Mouse (Mus musculus): ENCODE results near the gene Tinf2. TPM values are rescaled to one million over a fixed set of nuclear protein-coding genes. Genes with fewer than 3 reads are reported as not detected.

Tinf2 gene
- polyA plus RNA-seq, 1 experiment, result 26.8 TPM

DNA sequence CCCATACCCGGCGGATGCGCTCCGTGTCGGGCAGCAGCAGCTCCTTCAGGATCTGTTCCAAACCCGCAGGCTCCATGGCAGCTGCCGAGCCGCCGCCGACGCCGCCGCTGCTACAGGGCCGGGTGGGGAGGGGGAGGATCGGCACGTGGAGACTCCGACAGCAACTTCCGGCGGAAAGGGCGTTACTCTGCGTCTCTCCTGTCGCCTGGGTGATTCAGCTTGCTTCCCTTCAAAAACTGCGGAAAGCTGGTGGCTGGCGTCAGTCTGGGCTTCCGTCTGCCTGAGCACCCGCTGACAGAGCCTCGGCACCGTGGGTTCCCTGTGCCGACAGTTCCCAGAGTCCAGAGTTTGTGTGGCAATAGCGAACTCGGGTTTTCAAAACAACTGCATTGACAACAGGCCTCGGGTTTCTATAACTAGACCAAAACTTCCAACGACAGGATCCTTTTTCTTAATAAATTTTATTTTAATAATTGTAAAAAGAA, 46.1 kb downstream of the Tinf2 start, which contains the start of gene Ipo4:
Ipo4 (minus strand) TSS at position 435 of the 485 bp plus-strand sequence.
- Histone ChIP-seq H3K27ac (ENCODE audit: control insufficient read depth, insufficient read depth, low read depth, low read length) (peak within 1 kb of the TSS; percentile 73), H3K27me3 (ENCODE audit: control insufficient read depth, insufficient read depth, low read length) (no peaks in the 10 kb centered on the region), H3K36me3 (ENCODE audit: control insufficient read depth, insufficient read depth, low read length) (peaks cover 4% of the 10 kb centered on the region), H3K4me3 (ENCODE audit: control insufficient read depth, low read depth, low read length) (peak within 1 kb of the TSS; percentile 95), H3K4me1 (ENCODE audit: control insufficient read depth, insufficient read depth, low read length) (peaks cover 6% of the 10 kb centered on the region)
- TF ChIP-seq CTCF (IDR thresholded peaks at IDR 0.05; ENCODE audit: control insufficient read depth, insufficient read depth, insufficient replicate concordance, low read depth, low read length) (0 out of 2 replicates have a peak, but pooled peaks have one; percentile 5), POLR2A (IDR thresholded peaks at IDR 0.05; ENCODE audit: control insufficient read depth, low read depth, low read length) (peak; percentile 97)

DNA sequence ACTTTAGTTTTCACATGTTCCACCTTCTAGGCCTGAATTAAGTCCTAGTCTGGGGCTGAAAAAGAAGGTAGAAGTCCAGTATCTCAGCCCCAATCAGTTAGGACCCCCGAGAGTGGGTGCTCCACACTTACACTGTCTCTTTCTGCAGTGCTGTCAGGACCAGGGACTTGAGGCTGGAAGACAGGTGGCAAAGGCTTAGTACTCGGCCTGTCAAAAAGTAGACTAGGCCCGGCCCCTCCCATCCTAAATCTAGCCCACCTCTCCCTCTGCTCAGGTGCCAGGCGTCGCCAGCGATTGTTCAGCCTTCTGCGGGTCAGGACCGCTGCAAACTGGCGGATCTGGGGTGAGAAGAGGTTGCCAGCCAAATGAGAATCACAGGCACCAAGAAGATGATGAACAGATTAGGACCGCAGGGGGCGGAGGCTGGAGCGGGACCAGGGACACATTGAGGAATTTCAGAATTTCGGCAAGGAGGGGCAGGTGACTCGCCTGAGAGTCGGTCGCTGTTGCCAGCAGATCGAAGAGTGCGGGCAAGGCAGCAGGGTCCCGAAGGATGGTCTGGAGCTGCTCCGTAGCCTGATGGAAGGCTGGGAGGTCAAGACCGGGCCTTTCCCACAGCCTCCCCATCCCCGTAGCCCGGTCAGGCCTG, 46.6 kb downstream of the Tinf2 start:
- H3K27ac ChIP-seq (ENCODE audit: control insufficient read depth, insufficient read depth, low read depth, low read length), result peak overlapping the region; percentile 55

DNA sequence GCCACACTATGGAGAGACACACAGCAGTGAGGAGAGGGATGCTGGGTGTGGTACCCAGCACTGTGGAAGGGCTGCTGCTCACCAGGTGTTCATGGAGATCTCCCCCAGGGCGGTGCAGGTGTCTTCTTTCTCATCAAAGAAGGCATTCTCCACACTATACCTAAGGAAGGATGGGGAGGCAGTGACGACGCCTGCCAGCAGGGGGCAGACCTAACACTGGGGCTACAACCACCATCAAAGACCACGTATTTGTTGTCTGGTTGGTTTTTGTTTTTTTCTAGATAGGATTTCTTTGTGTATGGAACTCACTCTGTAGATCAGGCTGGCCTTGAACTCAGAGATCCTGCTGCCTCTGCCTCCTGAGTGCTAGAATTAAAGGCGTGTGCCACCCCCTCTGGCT, 52.3 kb downstream of the Tinf2 start:
- peaks cover 3% of the 10 kb centered on the region; the same call in 1 of the 2 replicates for H3K4me1 ChIP-seq (ENCODE audit: control insufficient read depth, insufficient read depth, low read length)
- H3K27ac ChIP-seq (ENCODE audit: control insufficient read depth, insufficient read depth, low read depth, low read length), result no peak overlapping the region
- TF ChIP-seq POLR2A (IDR thresholded peaks at IDR 0.05; ENCODE audit: control insufficient read depth, low read depth, low read length) (no peak), CTCF (IDR thresholded peaks at IDR 0.05; ENCODE audit: control insufficient read depth, insufficient read depth, insufficient replicate concordance, low read depth, low read length) (peak; percentile 81; the same call in 1 of the 2 replicates)
- no peaks in the 10 kb centered on the region for H3K27me3 ChIP-seq (ENCODE audit: control insufficient read depth, insufficient read depth, low read length)
- no peak overlapping the region for H3K4me3 ChIP-seq (ENCODE audit: control insufficient read depth, low read depth, low read length)
- peaks cover 1% of the 10 kb centered on the region for H3K36me3 ChIP-seq (ENCODE audit: control insufficient read depth, insufficient read depth, low read length)

More for the DNA sequence above, 46.6 kb downstream of the Tinf2 start:
- TF ChIP-seq CTCF (IDR thresholded peaks at IDR 0.05; ENCODE audit: control insufficient read depth, insufficient read depth, insufficient replicate concordance, low read depth, low read length) (no peak), POLR2A (IDR thresholded peaks at IDR 0.05; ENCODE audit: control insufficient read depth, low read depth, low read length) (no peak)
- H3K36me3 ChIP-seq (ENCODE audit: control insufficient read depth, insufficient read depth, low read length), result peaks cover 4% of the 10 kb centered on the region
- H3K27me3 ChIP-seq (ENCODE audit: control insufficient read depth, insufficient read depth, low read length), result no peaks in the 10 kb centered on the region
- H3K4me3 ChIP-seq (ENCODE audit: control insufficient read depth, low read depth, low read length), result peak overlapping the region; percentile 95
- H3K4me1 ChIP-seq (ENCODE audit: control insufficient read depth, insufficient read depth, low read length), result peaks cover 6% of the 10 kb centered on the region

DNA sequence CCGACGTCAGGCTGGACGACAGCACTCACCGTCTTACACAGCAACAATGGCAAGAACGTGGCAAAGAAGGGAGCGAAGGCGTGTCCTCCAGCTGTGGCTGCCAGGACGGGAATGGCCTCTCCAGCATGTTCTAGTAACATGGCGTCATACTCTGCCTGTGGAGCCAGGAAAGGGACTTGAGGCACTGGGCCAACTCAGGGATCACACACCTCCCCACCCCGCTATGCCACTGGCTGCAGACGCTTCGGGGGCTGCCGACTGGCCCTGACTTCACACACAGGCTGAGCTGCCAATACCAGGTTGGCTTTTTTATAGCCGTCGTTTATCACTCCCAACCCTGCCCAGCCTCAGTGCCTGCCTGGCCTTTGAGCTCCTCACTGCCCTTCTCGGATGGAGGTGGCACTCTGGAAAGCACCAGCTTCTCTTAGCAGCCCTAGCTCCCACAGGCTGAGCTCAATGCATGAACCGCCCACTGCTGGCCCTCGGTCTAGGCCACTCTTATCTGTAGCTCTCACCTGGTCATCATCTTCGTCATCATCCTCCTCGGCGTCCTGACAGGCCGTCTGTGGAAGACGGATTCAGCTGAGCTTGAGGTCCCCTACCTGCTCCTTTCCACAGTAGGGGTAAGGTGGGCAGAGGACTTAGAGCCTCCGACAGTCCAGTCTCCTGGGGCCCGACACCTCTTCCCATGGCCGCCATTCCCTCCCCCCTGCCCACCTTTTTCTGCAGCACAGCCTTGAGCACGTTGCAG, 53.4 kb downstream of the Tinf2 start:
- Histone ChIP-seq H3K36me3 (ENCODE audit: control insufficient read depth, insufficient read depth, low read length) (peaks cover 1% of the 10 kb centered on the region), H3K27ac (ENCODE audit: control insufficient read depth, insufficient read depth, low read depth, low read length) (no peak overlapping the region), H3K27me3 (ENCODE audit: control insufficient read depth, insufficient read depth, low read length) (no peaks in the 10 kb centered on the region), H3K4me3 (ENCODE audit: control insufficient read depth, low read depth, low read length) (no peak overlapping the region), H3K4me1 (ENCODE audit: control insufficient read depth, insufficient read depth, low read length) (peaks cover 3% of the 10 kb centered on the region; the same call in 1 of the 2 replicates)
- no peak for TF ChIP-seq CTCF (IDR thresholded peaks at IDR 0.05; ENCODE audit: control insufficient read depth, insufficient read depth, insufficient replicate concordance, low read depth, low read length)
- TF ChIP-seq POLR2A (IDR thresholded peaks at IDR 0.05; ENCODE audit: control insufficient read depth, low read depth, low read length), result no peak

Other genes with a start within 250 kb of the Tinf2 start
- gene Dhrs4, start 203.1 kb downstream of the Tinf2 start, polyA plus RNA-seq (2012; rRNA removed), result 27.2 and 28.8 TPM in 2 replicates
- 1.8 and 1.9 TPM in 2 replicates for gene Carmil3, start 191.2 kb downstream of the Tinf2 start, polyA plus RNA-seq (2012; rRNA removed)
- gene Cpne6, start 171.4 kb downstream of the Tinf2 start, polyA plus RNA-seq (2012; rRNA removed), result 0.06 and 0.29 TPM in 2 replicates
- gene Nrl, start 156.8 kb downstream of the Tinf2 start, polyA plus RNA-seq (2012; rRNA removed), result 0.20 and 0.37 TPM in 2 replicates
- 2.8 and 5.7 TPM in 2 replicates for gene Pck2, start 141.6 kb downstream of the Tinf2 start, polyA plus RNA-seq (2012; rRNA removed)
- 54.5 and 60.7 TPM in 2 replicates for gene Dcaf11, start 121.8 kb downstream of the Tinf2 start, polyA plus RNA-seq (2012; rRNA removed)
- 2.1 and 2.3 TPM in 2 replicates for gene A730061H03Rik, start 121.4 kb downstream of the Tinf2 start, polyA plus RNA-seq (2012; rRNA removed)
- gene Fitm1, start 106.2 kb downstream of the Tinf2 start, polyA plus RNA-seq (2012; rRNA removed), result 40.2 and 52.7 TPM in 2 replicates
- 7.6 and 8.4 TPM in 2 replicates for gene Psme1, start 103.7 kb downstream of the Tinf2 start, polyA plus RNA-seq (2012; rRNA removed)
- gene Emc9, start 96.5 kb downstream of the Tinf2 start, polyA plus RNA-seq (2012; rRNA removed), result 5.8 and 6.4 TPM in 2 replicates
- 10.2 and 14.9 TPM in 2 replicates for gene Psme2, start 90.7 kb downstream of the Tinf2 start, polyA plus RNA-seq (2012; rRNA removed)
- gene Rnf31, start 90.1 kb downstream of the Tinf2 start, polyA plus RNA-seq (2012; rRNA removed), result 7.8 and 8.9 TPM in 2 replicates
- 4.1 and 4.4 TPM in 2 replicates for gene Irf9, start 78.2 kb downstream of the Tinf2 start, polyA plus RNA-seq (2012; rRNA removed)
- 65.8 and 78.1 TPM in 2 replicates for gene Rec8, start 63.8 kb downstream of the Tinf2 start, polyA plus RNA-seq (2012; rRNA removed)
- gene Ipo4, start 45.9 kb downstream of the Tinf2 start, polyA plus RNA-seq (2012; rRNA removed), result 519 and 558 TPM in 2 replicates
- 1.9 and 2.1 TPM in 2 replicates for gene Gm49378, start 43.9 kb downstream of the Tinf2 start, polyA plus RNA-seq (2012; rRNA removed)
- gene Tm9sf1, start 38.0 kb downstream of the Tinf2 start, polyA plus RNA-seq (2012; rRNA removed), result 18.2 and 21.3 TPM in 2 replicates
- gene Tssk4, start 31.6 kb downstream of the Tinf2 start, polyA plus RNA-seq (2012; rRNA removed), result 197 and 200 TPM in 2 replicates
- gene Mdp1, start 21.3 kb downstream of the Tinf2 start, polyA plus RNA-seq (2012; rRNA removed), result 4.1 TPM in 2 replicates
- 29.6 and 35.9 TPM in 2 replicates for gene Gmpr2, start 9.9 kb downstream of the Tinf2 start, polyA plus RNA-seq (2012; rRNA removed)
- gene Nedd8, start 9.7 kb downstream of the Tinf2 start, polyA plus RNA-seq (2012; rRNA removed), result 196 and 222 TPM in 2 replicates
- 0.27 and 0.65 TPM in 2 replicates for gene Tgm1, start 32.1 kb upstream of the Tinf2 start, polyA plus RNA-seq (2012; rRNA removed)
- 40.9 and 41.4 TPM in 2 replicates for gene Rabggta, start 40.4 kb upstream of the Tinf2 start, polyA plus RNA-seq (2012; rRNA removed)
- gene Dhrs1, start 63.9 kb upstream of the Tinf2 start, polyA plus RNA-seq (2012; rRNA removed), result 322 and 330 TPM in 2 replicates
- 142 and 144 TPM in 2 replicates for gene Nop9, start 63.9 kb upstream of the Tinf2 start, polyA plus RNA-seq (2012; rRNA removed)
- gene Cideb, start 76.6 kb upstream of the Tinf2 start, polyA plus RNA-seq (2012; rRNA removed), result 0.13 TPM in 1 of 2 replicates, not detected in the other
- gene Ltb4r2, start 79.6 kb upstream of the Tinf2 start, polyA plus RNA-seq (2012; rRNA removed), result 0.07 and 0.11 TPM in 2 replicates
- gene Ltb4r1, start 84.1 kb upstream of the Tinf2 start, polyA plus RNA-seq (2012; rRNA removed), result 0.11 and 0.20 TPM in 2 replicates
- gene Adcy4, start 102.3 kb upstream of the Tinf2 start, polyA plus RNA-seq (2012; rRNA removed), result 0.38 and 0.82 TPM in 2 replicates
- 4.1 and 4.8 TPM in 2 replicates for gene Ripk3, start 107.0 kb upstream of the Tinf2 start, polyA plus RNA-seq (2012; rRNA removed)
- gene Nfatc4, start 141.3 kb upstream of the Tinf2 start, polyA plus RNA-seq (2012; rRNA removed), result 0.58 and 0.83 TPM in 2 replicates
- 0.41 and 0.51 TPM in 2 replicates for gene Nynrin, start 172.2 kb upstream of the Tinf2 start, polyA plus RNA-seq (2012; rRNA removed)
- 1.0 and 1.1 TPM in 2 replicates for gene Cbln3, start 202.6 kb upstream of the Tinf2 start, polyA plus RNA-seq (2012; rRNA removed)
- gene Khnyn, start 203.1 kb upstream of the Tinf2 start, polyA plus RNA-seq (2012; rRNA removed), result 5.0 and 5.1 TPM in 2 replicates
- gene Sdr39u1, start 218.5 kb upstream of the Tinf2 start, polyA plus RNA-seq (2012; rRNA removed), result 50.7 and 55.1 TPM in 2 replicates

Measured in testis, adult 2 months (tissue).